Mouse (Mus musculus): Measurements from ENCODE around the gene Il4ra. TPM values are rescaled to one million over a fixed set of nuclear protein-coding genes. Genes with fewer than 3 reads are reported as not detected.

Gene Il4ra
- polyA plus RNA-seq, 1 experiment from 2014 or later, result 1.8 TPM

- Histone ChIP-seq H3K4me3 (ENCODE audit: low read depth, low read length) (no peak overlapping the region), H3K27me3 (ENCODE audit: control insufficient read depth, insufficient read depth, low read length) (no peaks in the 10 kb centered on the region), H3K27ac (replicated peaks; ENCODE audit: low read depth, low read length) (no peak overlapping the region), H3K4me2 (ENCODE audit: low read depth, low read length) (no peak overlapping the region), H3K9ac (replicated peaks; ENCODE audit: low read length) (no peak overlapping the region), H3K9me3 (replicated peaks; ENCODE audit: control insufficient read depth, low read length) (no peaks in the 10 kb centered on the region), H3K36me3 (replicated peaks; ENCODE audit: control insufficient read depth, insufficient read depth, low read depth, low read length) (no peaks in the 10 kb centered on the region), H3K4me1 (ENCODE audit: control insufficient read depth, insufficient read depth, low read length) (no peaks in the 10 kb centered on the region)
- DNase-seq (ENCODE audit: low spot score) (no peak), ATAC-seq (replicated peaks; ENCODE audit: insufficient number of reproducible peaks, low FRiP score, low TSS enrichment, low read depth) (no peak)
- 68% methylated on average over 7 of the region's 7 CpGs for WGBS
These were observed 66.1 kb downstream of the Il4ra start for GRCm38 (mm10) chr7:125618016-125618415.

GRCm38 (mm10) chr7:125620077-125620476 is 68.2 kb downstream of the Il4ra start:
- 74% methylated on average over 4 of the region's 4 CpGs for WGBS

GRCm38 (mm10) chr7:125622741-125623685 is 71.1 kb downstream of the Il4ra start:
- Histone ChIP-seq H3K9me3 (replicated peaks; ENCODE audit: control insufficient read depth, low read length) (no peaks in the 10 kb centered on the region), H3K27ac (replicated peaks; ENCODE audit: low read depth, low read length) (no peak overlapping the region), H3K4me3 (ENCODE audit: low read depth, low read length) (no peak overlapping the region), H3K36me3 (replicated peaks; ENCODE audit: control insufficient read depth, insufficient read depth, low read depth, low read length) (no peaks in the 10 kb centered on the region), H3K4me2 (ENCODE audit: low read depth, low read length) (no peak overlapping the region), H3K27me3 (ENCODE audit: control insufficient read depth, insufficient read depth, low read length) (no peaks in the 10 kb centered on the region), H3K9ac (replicated peaks; ENCODE audit: low read length) (no peak overlapping the region), H3K4me1 (ENCODE audit: control insufficient read depth, insufficient read depth, low read length) (no peaks in the 10 kb centered on the region)
- WGBS, result 72% methylated on average over 7 of the region's 7 CpGs
- ATAC-seq (replicated peaks; ENCODE audit: insufficient number of reproducible peaks, low FRiP score, low TSS enrichment, low read depth), result no peak
- no peak for DNase-seq (ENCODE audit: low spot score)

More at GRCm38 (mm10) chr7:125620077-125620476, 68.2 kb downstream of the Il4ra start:
- Histone ChIP-seq H3K4me1 (ENCODE audit: control insufficient read depth, insufficient read depth, low read length) (no peaks in the 10 kb centered on the region), H3K4me2 (ENCODE audit: low read depth, low read length) (no peak overlapping the region), H3K27ac (replicated peaks; ENCODE audit: low read depth, low read length) (no peak overlapping the region), H3K27me3 (ENCODE audit: control insufficient read depth, insufficient read depth, low read length) (no peaks in the 10 kb centered on the region), H3K9ac (replicated peaks; ENCODE audit: low read length) (no peak overlapping the region), H3K4me3 (ENCODE audit: low read depth, low read length) (no peak overlapping the region), H3K9me3 (replicated peaks; ENCODE audit: control insufficient read depth, low read length) (no peaks in the 10 kb centered on the region), H3K36me3 (replicated peaks; ENCODE audit: control insufficient read depth, insufficient read depth, low read depth, low read length) (no peaks in the 10 kb centered on the region)
- ATAC-seq (replicated peaks; ENCODE audit: insufficient number of reproducible peaks, low FRiP score, low TSS enrichment, low read depth) (no peak), DNase-seq (ENCODE audit: low spot score) (no peak)

GRCm38 (mm10) chr7:125625219-125625618 is 73.3 kb downstream of the Il4ra start:
- Histone ChIP-seq H3K4me2 (ENCODE audit: low read depth, low read length) (no peak overlapping the region), H3K36me3 (replicated peaks; ENCODE audit: control insufficient read depth, insufficient read depth, low read depth, low read length) (no peaks in the 10 kb centered on the region), H3K4me1 (ENCODE audit: control insufficient read depth, insufficient read depth, low read length) (no peaks in the 10 kb centered on the region), H3K27ac (replicated peaks; ENCODE audit: low read depth, low read length) (no peak overlapping the region), H3K9ac (replicated peaks; ENCODE audit: low read length) (no peak overlapping the region), H3K9me3 (replicated peaks; ENCODE audit: control insufficient read depth, low read length) (no peaks in the 10 kb centered on the region), H3K4me3 (ENCODE audit: low read depth, low read length) (no peak overlapping the region), H3K27me3 (ENCODE audit: control insufficient read depth, insufficient read depth, low read length) (no peaks in the 10 kb centered on the region)
- ATAC-seq (replicated peaks; ENCODE audit: insufficient number of reproducible peaks, low FRiP score, low TSS enrichment, low read depth) (no peak), DNase-seq (ENCODE audit: low spot score) (no peak)
- WGBS, result 60% methylated on average over 4 of the region's 4 CpGs

- 50% methylated on average over 7 of the region's 7 CpGs for WGBS
- ATAC-seq (replicated peaks; ENCODE audit: insufficient number of reproducible peaks, low FRiP score, low TSS enrichment, low read depth), result no peak
These were observed 73.9 kb downstream of the Il4ra start for GRCm38 (mm10) chr7:125625829-125626228.

More at GRCm38 (mm10) chr7:125625829-125626228, 73.9 kb downstream of the Il4ra start:
- no peak overlapping the region for H3K4me2 ChIP-seq (ENCODE audit: low read depth, low read length)
- H3K4me3 ChIP-seq (ENCODE audit: low read depth, low read length), result no peak overlapping the region
- H3K4me1 ChIP-seq (ENCODE audit: control insufficient read depth, insufficient read depth, low read length), result no peaks in the 10 kb centered on the region
- DNase-seq (ENCODE audit: low spot score), result no peak
- no peak overlapping the region for H3K27ac ChIP-seq (replicated peaks; ENCODE audit: low read depth, low read length)
- H3K36me3 ChIP-seq (replicated peaks; ENCODE audit: control insufficient read depth, insufficient read depth, low read depth, low read length), result no peaks in the 10 kb centered on the region
- no peaks in the 10 kb centered on the region for H3K27me3 ChIP-seq (ENCODE audit: control insufficient read depth, insufficient read depth, low read length)
- no peaks in the 10 kb centered on the region for H3K9me3 ChIP-seq (replicated peaks; ENCODE audit: control insufficient read depth, low read length)
- H3K9ac ChIP-seq (replicated peaks; ENCODE audit: low read length), result no peak overlapping the region

Other genes starting within 250 kb of the Il4ra start
- 11.3 and 11.9 TPM in 2 replicates for gene Kdm8, start 107.4 kb upstream of the Il4ra start, polyA plus RNA-seq (2014; fragmentation: Nextera tagmentation; extraction: Ambion mirVana)
- gene Nsmce1, start 60.5 kb upstream of the Il4ra start, polyA plus RNA-seq (2014; fragmentation: Nextera tagmentation; extraction: Ambion mirVana), result 119 and 132 TPM in 2 replicates
- 0.11 and 0.20 TPM in 2 replicates for gene Il21r, start 51.3 kb downstream of the Il4ra start, polyA plus RNA-seq (2014; fragmentation: Nextera tagmentation; extraction: Ambion mirVana)
- gene Gtf3c1, start 155.7 kb downstream of the Il4ra start, polyA plus RNA-seq (2014; fragmentation: Nextera tagmentation; extraction: Ambion mirVana), result 29.8 and 32.8 TPM in 2 replicates
- 7.8 and 9.8 TPM in 2 replicates for gene D430042O09Rik, start 155.8 kb downstream of the Il4ra start, polyA plus RNA-seq (2014; fragmentation: Nextera tagmentation; extraction: Ambion mirVana)